Mouse (Mus musculus) limb, embryonic 13.5 days (tissue): ENCODE results near the gene Spata13. TPM values are rescaled to one million over a fixed set of nuclear protein-coding genes. Genes with fewer than 3 reads are reported as not detected.

ENCODE experiments used
- ATAC-seq: fragments of 200-750 bp; cut with Nextera tagmentation; 2 replicates; pipeline ENCODE4 v1.8.0; 2017; ENCODE audit warnings: low read depth, moderate number of reproducible peaks, moderate TSS enrichment; ENCODE audit not compliant: low FRiP score
- H3K27ac ChIP-seq: fragments of 300-500 bp; sonication (generic); 2 replicates; pipeline ENCODE4 v1.5.1; 2015; ENCODE audit warnings: inconsistent platforms, mild to moderate bottlenecking, moderate library complexity
- H3K27me3 ChIP-seq: fragments of 300-500 bp; sonication (generic); 2 replicates; pipeline ENCODE4 v1.6.1; 2015; ENCODE audit warnings: mild to moderate bottlenecking, inconsistent platforms
- H3K36me3 ChIP-seq: fragments of 300-500 bp; sonication (generic); 2 replicates; pipeline ENCODE4 v1.6.1; 2015; ENCODE audit warnings: inconsistent platforms, mild to moderate bottlenecking, moderate library complexity
- H3K4me1 ChIP-seq: fragments of 300-500 bp; sonication (generic); 2 replicates; pipeline ENCODE4 v1.6.1; 2015; ENCODE audit warnings: inconsistent platforms
- H3K4me2 ChIP-seq: fragments of 300-500 bp; sonication (generic); replicated peaks from 2 replicates; pipeline ENCODE4 v1.6.1; 2015; ENCODE audit warnings: inconsistent platforms, mild to moderate bottlenecking, moderate library complexity
- H3K4me3 ChIP-seq: fragments of 300-500 bp; sonication (generic); 2 replicates; pipeline ENCODE4 v1.5.1; 2015; ENCODE audit warnings: moderate library complexity, mild to moderate bottlenecking, inconsistent platforms
- H3K9ac ChIP-seq: fragments of 300-500 bp; sonication (generic); 2 replicates; pipeline ENCODE4 v1.6.1; 2015; ENCODE audit warnings: mild to moderate bottlenecking, inconsistent platforms
- H3K9me3 ChIP-seq: fragments of 300-500 bp; sonication (generic); 2 replicates; pipeline ENCODE4 v1.6.1; 2016; ENCODE audit warnings: inconsistent platforms
- WGBS: fragments of 180-500 bp; shearing (Covaris S2); methylation state at CpG from one replicate; pipeline ENCODE4 v1.1.7; 2015; 5-methylcytosine and 5-hydroxymethylcytosine counted together
- polyA plus RNA-seq: library from polyadenylated mRNA; unstranded; fragments of >200 nt; fragmentation: Nextera tagmentation; extraction: Ambion mirVana; gene quantifications from 2 replicates; pipeline ENCODE4 v1.2.1, GENCODE M21; 2015

Spata13 gene
- polyA plus RNA-seq, 1 experiment from 2014 or later, result 10.2 TPM

- no peak for ATAC-seq
- no peak overlapping the region for H3K9ac ChIP-seq
- peaks cover 6% of the 10 kb centered on the region; the same call in 1 of the 2 replicates for H3K4me1 ChIP-seq
- H3K4me3 ChIP-seq, result no peak overlapping the region
- WGBS, result 50% methylated on average over 9 of the region's 9 CpGs
- H3K9me3 ChIP-seq, result no peaks in the 10 kb centered on the region
- H3K27ac ChIP-seq, result no peak overlapping the region
- no peaks in the 10 kb centered on the region for H3K27me3 ChIP-seq
- H3K4me2 ChIP-seq, result no peak overlapping the region
- no peaks in the 10 kb centered on the region for H3K36me3 ChIP-seq
Measured at GRCm38 (mm10) chr14:60621076-60621475, 12.7 kb upstream of the Spata13 start.

GRCm38 (mm10) chr14:60625486-60625885, 8.3 kb upstream of the Spata13 start:
- no peaks in the 10 kb centered on the region for H3K9me3 ChIP-seq
- ATAC-seq, result no peak
- no peak overlapping the region for H3K27ac ChIP-seq
- no peak overlapping the region for H3K9ac ChIP-seq
- H3K27me3 ChIP-seq, result no peaks in the 10 kb centered on the region
- no peak overlapping the region for H3K4me3 ChIP-seq
- peaks cover 6% of the 10 kb centered on the region; the same call in 1 of the 2 replicates for H3K4me1 ChIP-seq
- no peaks in the 10 kb centered on the region for H3K36me3 ChIP-seq
- no peak overlapping the region for H3K4me2 ChIP-seq
- WGBS, result 75% methylated on average over 6 of the region's 6 CpGs

- Histone ChIP-seq H3K36me3 (no peaks in the 10 kb centered on the region), H3K4me1 (peaks cover 4% of the 10 kb centered on the region; the same call in 1 of the 2 replicates), H3K9ac (no peak overlapping the region), H3K27ac (no peak overlapping the region), H3K27me3 (peaks cover 14% of the 10 kb centered on the region; the same call in 1 of the 2 replicates), H3K9me3 (no peaks in the 10 kb centered on the region), H3K4me2 (no peak overlapping the region), H3K4me3 (no peak overlapping the region)
- no peak for ATAC-seq
- 83% methylated on average over 9 of the region's 9 CpGs for WGBS
Measured at GRCm38 (mm10) chr14:60629887-60630460, 3.8 kb upstream of the Spata13 start.

GRCm38 (mm10) chr14:60630981-60631380, 2.8 kb upstream of the Spata13 start:
- WGBS, result 78% methylated on average over 4 of the region's 4 CpGs
- no peaks in the 10 kb centered on the region for H3K9me3 ChIP-seq
- peaks cover 13% of the 10 kb centered on the region for H3K4me1 ChIP-seq
- no peak overlapping the region for H3K9ac ChIP-seq
- H3K4me3 ChIP-seq, result no peak overlapping the region
- H3K36me3 ChIP-seq, result no peaks in the 10 kb centered on the region
- H3K27me3 ChIP-seq, result peaks cover 16% of the 10 kb centered on the region; the same call in 1 of the 2 replicates
- no peak for ATAC-seq
- no peak overlapping the region for H3K4me2 ChIP-seq
- H3K27ac ChIP-seq, result no peak overlapping the region

- H3K4me3 ChIP-seq, result peak overlapping the region; percentile 63
- under 1% methylated on average over 43 of the region's 45 CpGs for WGBS
- H3K27me3 ChIP-seq, result peaks cover 35% of the 10 kb centered on the region
- ATAC-seq, result peak; percentile 54
- H3K27ac ChIP-seq, result peak overlapping the region; percentile 12; the same call in 1 of the 2 replicates
- H3K4me2 ChIP-seq, result peak overlapping the region; percentile 99
- no peaks in the 10 kb centered on the region for H3K36me3 ChIP-seq
- H3K9ac ChIP-seq, result peak overlapping the region; percentile 74
- peaks cover 29% of the 10 kb centered on the region for H3K4me1 ChIP-seq
- no peaks in the 10 kb centered on the region for H3K9me3 ChIP-seq
Measured at GRCm38 (mm10) chr14:60634877-60635771, 1.3 kb downstream of the Spata13 start.

GRCm38 (mm10) chr14:60635911-60636607, 2.3 kb downstream of the Spata13 start:
- no peak overlapping the region for H3K27ac ChIP-seq
- 12% methylated on average over 14 of the region's 14 CpGs for WGBS

GRCm38 (mm10) chr14:60636608-60636980, 2.8 kb downstream of the Spata13 start:
- Histone ChIP-seq H3K27ac (no peak overlapping the region), H3K9ac (no peak overlapping the region), H3K4me2 (peak overlapping the region; percentile 99), H3K27me3 (peaks cover 29% of the 10 kb centered on the region), H3K4me1 (peaks cover 29% of the 10 kb centered on the region), H3K4me3 (no peak overlapping the region), H3K9me3 (no peaks in the 10 kb centered on the region), H3K36me3 (no peaks in the 10 kb centered on the region)
- WGBS, result 24% methylated on average over 2 of the region's 2 CpGs
- no peak for ATAC-seq

More at GRCm38 (mm10) chr14:60635911-60636607, 2.3 kb downstream of the Spata13 start:
- H3K36me3 ChIP-seq, result no peaks in the 10 kb centered on the region
- H3K4me3 ChIP-seq, result peak overlapping the region; percentile 63
- H3K27me3 ChIP-seq, result peaks cover 33% of the 10 kb centered on the region
- no peak overlapping the region for H3K9ac ChIP-seq
- no peaks in the 10 kb centered on the region for H3K9me3 ChIP-seq
- H3K4me1 ChIP-seq, result peaks cover 29% of the 10 kb centered on the region
- H3K4me2 ChIP-seq, result peak overlapping the region; percentile 99
- no peak for ATAC-seq

GRCm38 (mm10) chr14:60636996-60637395, 3.2 kb downstream of the Spata13 start:
- peaks cover 29% of the 10 kb centered on the region for H3K4me1 ChIP-seq
- H3K4me2 ChIP-seq, result peak overlapping the region; percentile 23; the same call in 1 of the 2 replicates
- H3K9ac ChIP-seq, result no peak overlapping the region
- H3K9me3 ChIP-seq, result no peaks in the 10 kb centered on the region
- no peak overlapping the region for H3K4me3 ChIP-seq
- no peak overlapping the region for H3K27ac ChIP-seq
- 43% methylated on average over 9 of the region's 9 CpGs for WGBS
- H3K36me3 ChIP-seq, result no peaks in the 10 kb centered on the region
- peaks cover 29% of the 10 kb centered on the region for H3K27me3 ChIP-seq
- ATAC-seq, result no peak

- Histone ChIP-seq H3K9me3 (no peaks in the 10 kb centered on the region), H3K27ac (no peak overlapping the region), H3K4me1 (peaks cover 33% of the 10 kb centered on the region), H3K36me3 (no peaks in the 10 kb centered on the region), H3K4me2 (0 out of 2 replicates have a peak overlapping the region, but pooled peaks have one; percentile 7), H3K9ac (no peak overlapping the region), H3K4me3 (no peak overlapping the region), H3K27me3 (peaks cover 23% of the 10 kb centered on the region)
- WGBS, result 48% methylated on average over 8 of the region's 8 CpGs
- no peak for ATAC-seq
Measured at GRCm38 (mm10) chr14:60638159-60638558, 4.4 kb downstream of the Spata13 start.

- 89% methylated on average over 9 of the region's 9 CpGs for WGBS
- ATAC-seq, result no peak
- Histone ChIP-seq H3K4me2 (no peak overlapping the region), H3K4me1 (peaks cover 33% of the 10 kb centered on the region), H3K9me3 (no peaks in the 10 kb centered on the region), H3K9ac (no peak overlapping the region), H3K27ac (no peak overlapping the region), H3K27me3 (peaks cover 21% of the 10 kb centered on the region), H3K36me3 (no peaks in the 10 kb centered on the region), H3K4me3 (no peak overlapping the region)
Measured at GRCm38 (mm10) chr14:60639195-60639594, 5.4 kb downstream of the Spata13 start.

GRCm38 (mm10) chr14:60641120-60641519, 7.3 kb downstream of the Spata13 start:
- Histone ChIP-seq H3K9ac (no peak overlapping the region), H3K27ac (no peak overlapping the region), H3K27me3 (peaks cover 17% of the 10 kb centered on the region), H3K4me3 (no peak overlapping the region), H3K9me3 (no peaks in the 10 kb centered on the region), H3K4me1 (peaks cover 26% of the 10 kb centered on the region), H3K36me3 (no peaks in the 10 kb centered on the region), H3K4me2 (no peak overlapping the region)
- WGBS, result 82% methylated on average over 6 of the region's 6 CpGs
- ATAC-seq, result no peak

- no peaks in the 10 kb centered on the region for H3K36me3 ChIP-seq
- 87% methylated on average over 1 of the region's 1 CpGs for whole genome bisulfite sequencing
- H3K27me3 ChIP-seq, result peaks cover 12% of the 10 kb centered on the region; the same call in 1 of the 2 replicates
- no peak overlapping the region for H3K4me3 ChIP-seq
- no peak overlapping the region for H3K9ac ChIP-seq
- H3K4me1 ChIP-seq, result peaks cover 18% of the 10 kb centered on the region
- no peak for ATAC-seq
- H3K27ac ChIP-seq, result no peak overlapping the region
- no peak overlapping the region for H3K4me2 ChIP-seq
- H3K9me3 ChIP-seq, result no peaks in the 10 kb centered on the region
Measured at GRCm38 (mm10) chr14:60642131-60642530, 8.3 kb downstream of the Spata13 start.
